Mouse (Mus musculus): Measurements from ENCODE around the gene Apopt1. TPM values are rescaled to one million over a fixed set of nuclear protein-coding genes. Genes with fewer than 3 reads are reported as not detected.

Apopt1 gene
- polyA plus RNA-seq, 1 experiment from 2014 or later = 56.8 TPM

DNA sequence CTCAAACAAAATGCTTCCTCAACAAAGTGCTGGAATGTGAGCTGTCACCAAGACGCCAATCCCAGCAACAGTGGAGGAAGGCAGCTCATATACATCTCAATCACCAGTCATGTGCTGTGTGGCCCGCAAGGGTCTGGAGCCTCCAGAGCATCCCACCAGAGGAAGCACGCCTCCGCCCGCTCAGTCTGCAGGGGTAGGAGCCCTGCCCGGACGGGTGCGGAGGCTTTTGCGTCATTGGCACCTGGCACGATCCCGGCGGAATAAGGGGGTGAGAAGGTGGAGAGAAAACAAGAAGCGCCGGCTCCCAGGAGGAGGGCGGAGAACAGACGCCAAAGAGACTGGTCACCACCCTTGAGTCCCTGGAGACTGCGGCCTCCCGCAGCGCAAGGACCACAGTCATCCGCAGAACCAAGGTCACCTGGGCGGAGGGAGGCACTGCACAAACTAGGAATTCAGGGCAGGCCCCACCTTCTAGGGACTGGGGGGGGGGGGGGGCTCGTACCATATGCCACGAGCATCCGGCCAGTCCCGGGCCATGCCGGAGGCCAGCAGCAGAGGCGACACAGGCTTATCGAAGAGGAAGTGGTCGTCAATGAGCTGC is 42.6 kb upstream of the Apopt1 start:
- Histone ChIP-seq H3K9ac (ENCODE audit: low read depth, low read length) (peak overlapping the region; percentile 99), H3K27ac (ENCODE audit: low read length) (peak overlapping the region; percentile 95), H3K4me1 (ENCODE audit: control insufficient read depth, insufficient read depth, low read length) (peaks cover 29% of the 10 kb centered on the region), H3K36me3 (ENCODE audit: control insufficient read depth, insufficient read depth, low read length) (no peaks in the 10 kb centered on the region), H3K4me3 (ENCODE audit: low read depth, low read length) (peak overlapping the region; percentile 95), H3K9me3 (replicated peaks; ENCODE audit: control insufficient read depth, low read length, poor library complexity, severe bottlenecking) (no peaks in the 10 kb centered on the region), H3K4me2 (ENCODE audit: low read length) (peak overlapping the region; percentile 83), H3K27me3 (ENCODE audit: control insufficient read depth, insufficient read depth, low read depth, low read length) (no peaks in the 10 kb centered on the region)
- WGBS = 1% methylated on average over 25 of the region's 29 CpGs
- no peak for ATAC-seq

DNA sequence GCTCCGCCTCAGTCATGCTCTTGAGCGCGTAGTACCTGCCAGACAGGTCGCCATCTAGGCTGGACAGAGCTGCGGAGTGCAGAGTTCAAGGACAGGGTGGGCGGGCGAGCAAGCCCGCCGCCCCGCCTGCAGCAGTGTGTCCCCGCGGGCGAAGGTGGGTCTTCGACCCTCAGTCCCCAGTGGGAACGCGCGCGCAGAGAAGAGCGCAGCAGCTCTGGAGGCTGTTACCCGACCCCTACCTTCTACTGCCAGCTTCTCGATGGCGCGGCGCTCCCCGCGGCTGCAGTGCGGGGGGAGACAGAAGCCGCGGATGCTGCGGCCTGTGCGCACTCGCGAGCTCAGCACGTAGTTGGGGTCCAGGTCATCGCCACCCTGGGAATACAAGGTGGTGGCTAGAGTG is 42.1 kb upstream of the Apopt1 start:
- Histone ChIP-seq H3K27me3 (ENCODE audit: control insufficient read depth, insufficient read depth, low read depth, low read length) (no peaks in the 10 kb centered on the region), H3K4me2 (ENCODE audit: low read length) (peak overlapping the region; percentile 83), H3K9ac (ENCODE audit: low read depth, low read length) (peak overlapping the region; percentile 99), H3K27ac (ENCODE audit: low read length) (peak overlapping the region; percentile 95), H3K9me3 (replicated peaks; ENCODE audit: control insufficient read depth, low read length, poor library complexity, severe bottlenecking) (no peaks in the 10 kb centered on the region), H3K4me1 (ENCODE audit: control insufficient read depth, insufficient read depth, low read length) (peaks cover 29% of the 10 kb centered on the region), H3K4me3 (ENCODE audit: low read depth, low read length) (peak overlapping the region; percentile 95), H3K36me3 (ENCODE audit: control insufficient read depth, insufficient read depth, low read length) (no peaks in the 10 kb centered on the region)
- WGBS = under 1% methylated on average over 35 of the region's 35 CpGs
- peak; percentile 3; the same call in 1 of the 2 replicates for ATAC-seq

DNA sequence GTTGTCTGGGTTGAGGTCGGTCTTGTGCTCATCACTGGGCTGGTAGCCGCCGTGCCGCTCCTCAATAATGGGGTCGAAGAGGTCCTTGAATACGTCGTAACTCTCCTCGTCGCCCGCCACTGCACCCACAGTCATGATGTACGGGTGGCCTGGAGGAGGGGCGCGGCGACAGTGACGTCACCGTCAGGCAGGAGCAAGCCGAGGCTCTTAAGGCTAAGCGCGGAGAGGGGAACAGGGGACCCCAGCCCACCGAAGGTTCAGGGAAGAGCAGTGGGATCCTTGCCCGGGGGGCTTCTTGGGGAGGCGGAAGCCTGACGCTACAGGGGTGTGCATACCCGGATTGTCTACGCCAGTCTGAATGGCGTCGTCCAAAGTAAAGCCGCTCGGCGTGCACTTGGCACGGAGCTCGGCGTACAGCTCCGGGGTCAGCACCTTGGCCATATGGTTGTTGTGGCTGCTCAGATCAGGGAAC is 41.6 kb upstream of the Apopt1 start:
- H3K9me3 ChIP-seq (replicated peaks; ENCODE audit: control insufficient read depth, low read length, poor library complexity, severe bottlenecking) = no peaks in the 10 kb centered on the region
- H3K36me3 ChIP-seq (ENCODE audit: control insufficient read depth, insufficient read depth, low read length) = no peaks in the 10 kb centered on the region
- 0% methylated on average over 34 of the region's 34 CpGs for WGBS
- peak overlapping the region; percentile 95 for H3K4me3 ChIP-seq (ENCODE audit: low read depth, low read length)
- H3K4me1 ChIP-seq (ENCODE audit: control insufficient read depth, insufficient read depth, low read length) = peaks cover 29% of the 10 kb centered on the region
- H3K4me2 ChIP-seq (ENCODE audit: low read length) = peak overlapping the region; percentile 83
- H3K27ac ChIP-seq (ENCODE audit: low read length) = peak overlapping the region; percentile 95
- ATAC-seq = peak; percentile 71
- H3K9ac ChIP-seq (ENCODE audit: low read depth, low read length) = peak overlapping the region; percentile 99
- no peaks in the 10 kb centered on the region for H3K27me3 ChIP-seq (ENCODE audit: control insufficient read depth, insufficient read depth, low read depth, low read length)

- no peaks in the 10 kb centered on the region for H3K9me3 ChIP-seq (replicated peaks; ENCODE audit: control insufficient read depth, low read length, poor library complexity, severe bottlenecking)
- H3K9ac ChIP-seq (ENCODE audit: low read depth, low read length) = peak within 1 kb of the TSS; percentile 99
- peaks cover 31% of the 10 kb centered on the region for H3K4me1 ChIP-seq (ENCODE audit: control insufficient read depth, insufficient read depth, low read length)
- H3K36me3 ChIP-seq (ENCODE audit: control insufficient read depth, insufficient read depth, low read length) = no peaks in the 10 kb centered on the region
- peak within 1 kb of the TSS; percentile 95 for H3K27ac ChIP-seq (ENCODE audit: low read length)
- ATAC-seq = peak; percentile 90
- under 1% methylated on average over 31 of the region's 31 CpGs for WGBS
- H3K4me3 ChIP-seq (ENCODE audit: low read depth, low read length) = peak within 1 kb of the TSS; percentile 95
- H3K4me2 ChIP-seq (ENCODE audit: low read length) = peak within 1 kb of the TSS; percentile 83
- no peaks in the 10 kb centered on the region for H3K27me3 ChIP-seq (ENCODE audit: control insufficient read depth, insufficient read depth, low read depth, low read length)
Measured at GRCm38 (mm10) chr12:111672176-111672575, 40.9 kb upstream of the Apopt1 start, which contains the start of gene Ckb. Gene Ckb (minus strand): TSS chr12:111672338.

DNA sequence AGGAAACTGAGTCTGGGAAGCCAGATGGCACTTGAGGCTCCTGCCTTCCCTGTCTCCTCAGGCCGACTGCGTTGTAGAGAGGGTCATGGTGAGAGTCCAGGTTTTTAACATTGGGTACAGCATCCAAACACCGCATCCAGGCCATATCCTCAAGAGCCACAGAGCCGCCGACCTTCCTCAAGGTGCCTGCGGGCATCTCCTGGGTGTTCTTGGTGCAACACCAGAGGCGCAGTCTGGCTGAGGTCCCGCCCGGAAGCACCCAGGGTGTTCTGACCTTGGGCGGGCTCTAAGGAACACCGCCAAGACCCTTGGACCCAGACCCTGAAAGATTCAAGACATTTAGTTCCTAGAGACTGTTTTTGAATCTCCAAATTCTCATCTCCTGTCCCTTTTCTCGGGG is 40.5 kb upstream of the Apopt1 start:
- 7% methylated on average over 12 of the region's 12 CpGs for WGBS
- peak; percentile 21; the same call in 1 of the 2 replicates for ATAC-seq
- peak overlapping the region; percentile 83 for H3K4me2 ChIP-seq (ENCODE audit: low read length)
- no peaks in the 10 kb centered on the region for H3K36me3 ChIP-seq (ENCODE audit: control insufficient read depth, insufficient read depth, low read length)
- peaks cover 35% of the 10 kb centered on the region for H3K4me1 ChIP-seq (ENCODE audit: control insufficient read depth, insufficient read depth, low read length)
- peak overlapping the region; percentile 95 for H3K27ac ChIP-seq (ENCODE audit: low read length)
- H3K4me3 ChIP-seq (ENCODE audit: low read depth, low read length) = peak overlapping the region; percentile 95
- no peaks in the 10 kb centered on the region for H3K27me3 ChIP-seq (ENCODE audit: control insufficient read depth, insufficient read depth, low read depth, low read length)
- H3K9me3 ChIP-seq (replicated peaks; ENCODE audit: control insufficient read depth, low read length, poor library complexity, severe bottlenecking) = no peaks in the 10 kb centered on the region
- peak overlapping the region; percentile 99 for H3K9ac ChIP-seq (ENCODE audit: low read depth, low read length)

- no peaks in the 10 kb centered on the region for H3K9me3 ChIP-seq (replicated peaks; ENCODE audit: control insufficient read depth, low read length, poor library complexity, severe bottlenecking)
- H3K4me3 ChIP-seq (ENCODE audit: low read depth, low read length) = no peak overlapping the region
- H3K27ac ChIP-seq (ENCODE audit: low read length) = no peak overlapping the region
- H3K4me2 ChIP-seq (ENCODE audit: low read length) = no peak overlapping the region
- H3K9ac ChIP-seq (ENCODE audit: low read depth, low read length) = no peak overlapping the region
- no peaks in the 10 kb centered on the region for H3K27me3 ChIP-seq (ENCODE audit: control insufficient read depth, insufficient read depth, low read depth, low read length)
- WGBS = 59% methylated on average over 2 of the region's 2 CpGs
- ATAC-seq = no peak
- H3K36me3 ChIP-seq (ENCODE audit: control insufficient read depth, insufficient read depth, low read length) = no peaks in the 10 kb centered on the region
- peaks cover 27% of the 10 kb centered on the region for H3K4me1 ChIP-seq (ENCODE audit: control insufficient read depth, insufficient read depth, low read length)
Measured at GRCm38 (mm10) chr12:111674850-111675486, 38.1 kb upstream of the Apopt1 start.

DNA sequence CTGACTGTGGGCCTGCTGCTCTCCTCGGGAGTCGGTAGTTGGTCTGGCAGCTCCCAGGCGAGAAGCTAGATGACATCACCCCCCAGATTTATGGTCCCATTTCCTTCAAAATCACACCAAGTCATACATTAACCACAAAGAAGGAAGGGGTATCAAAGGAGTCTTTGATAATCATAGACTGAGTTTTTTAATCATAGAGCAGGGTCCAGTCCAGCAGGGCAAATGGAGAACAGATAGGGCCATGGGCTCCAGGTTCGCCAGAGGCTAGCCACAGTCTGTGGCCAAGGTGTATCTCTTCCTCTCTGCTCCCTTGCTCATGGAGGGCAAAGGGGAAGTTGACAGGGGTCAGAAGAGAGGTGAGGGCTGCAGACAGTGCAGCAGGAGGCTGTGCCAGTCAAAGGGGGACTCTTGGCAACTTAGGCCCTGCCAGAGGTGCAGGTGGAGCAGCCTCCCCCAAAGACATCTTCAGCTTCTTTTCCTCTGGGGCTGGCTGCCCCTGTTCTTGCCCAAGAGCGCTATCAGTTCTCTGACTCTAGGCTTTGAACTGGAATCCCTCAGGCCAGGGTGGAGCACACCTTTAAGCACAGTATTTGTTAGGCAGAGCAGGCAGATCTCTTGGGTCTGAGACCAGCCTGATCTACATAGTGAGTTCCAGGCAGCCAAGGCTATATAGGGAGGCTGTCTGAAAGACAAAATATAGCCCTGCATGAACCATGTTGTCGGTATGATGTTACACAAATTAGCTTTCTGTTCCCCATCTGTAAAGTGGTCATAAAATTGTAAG is 37.1 kb upstream of the Apopt1 start:
- Histone ChIP-seq H3K9ac (ENCODE audit: low read depth, low read length) (no peak overlapping the region), H3K4me1 (ENCODE audit: control insufficient read depth, insufficient read depth, low read length) (peaks cover 21% of the 10 kb centered on the region), H3K4me3 (ENCODE audit: low read depth, low read length) (no peak overlapping the region), H3K36me3 (ENCODE audit: control insufficient read depth, insufficient read depth, low read length) (no peaks in the 10 kb centered on the region), H3K27me3 (ENCODE audit: control insufficient read depth, insufficient read depth, low read depth, low read length) (no peaks in the 10 kb centered on the region), H3K27ac (ENCODE audit: low read length) (no peak overlapping the region), H3K4me2 (ENCODE audit: low read length) (no peak overlapping the region), H3K9me3 (replicated peaks; ENCODE audit: control insufficient read depth, low read length, poor library complexity, severe bottlenecking) (no peaks in the 10 kb centered on the region)
- no peak for ATAC-seq
- WGBS = 84% methylated on average over 6 of the region's 6 CpGs

DNA sequence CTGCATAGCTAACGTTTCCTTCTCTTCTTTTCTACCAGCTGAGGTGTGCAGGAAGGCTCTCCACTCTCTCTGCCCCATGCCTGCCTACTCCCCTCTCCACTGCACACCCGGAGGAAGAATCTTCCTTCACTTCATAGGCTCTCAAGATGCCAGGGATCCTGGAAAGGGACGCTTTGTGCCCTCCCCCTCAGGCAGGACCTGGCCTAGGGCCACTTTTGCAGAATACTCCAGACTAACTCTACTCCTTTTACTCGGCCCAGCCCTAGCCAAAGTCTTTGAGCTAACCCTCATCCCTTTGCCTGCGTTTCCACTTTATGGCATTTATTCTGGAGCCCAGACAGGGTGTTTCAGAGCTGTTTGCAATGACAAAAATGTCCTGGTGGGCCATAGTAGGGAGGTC is 35.6 kb upstream of the Apopt1 start:
- Histone ChIP-seq H3K9ac (ENCODE audit: low read depth, low read length) (peak overlapping the region; percentile 73), H3K4me2 (ENCODE audit: low read length) (peak overlapping the region; percentile 93), H3K27me3 (ENCODE audit: control insufficient read depth, insufficient read depth, low read depth, low read length) (no peaks in the 10 kb centered on the region), H3K9me3 (replicated peaks; ENCODE audit: control insufficient read depth, low read length, poor library complexity, severe bottlenecking) (no peaks in the 10 kb centered on the region), H3K27ac (ENCODE audit: low read length) (peak overlapping the region; percentile 85), H3K4me1 (ENCODE audit: control insufficient read depth, insufficient read depth, low read length) (peaks cover 21% of the 10 kb centered on the region), H3K4me3 (ENCODE audit: low read depth, low read length) (peak overlapping the region; percentile 64), H3K36me3 (ENCODE audit: control insufficient read depth, insufficient read depth, low read length) (no peaks in the 10 kb centered on the region)
- peak; percentile 9; the same call in 1 of the 2 replicates for ATAC-seq
- 7% methylated on average over 5 of the region's 5 CpGs for WGBS
